Mouse (Mus musculus): ENCODE measurements around the gene Hook2. TPM values are rescaled to one million over a fixed set of nuclear protein-coding genes. Genes with fewer than 3 reads are reported as not detected.

Hook2 gene
- polyA plus RNA-seq, 1 experiment from 2014 or later = 16.8 TPM

- Histone ChIP-seq H3K27me3 (peaks cover 17% of the 10 kb centered on the region; the same call in 1 of the 2 replicates), H3K27ac (no peak overlapping the region), H3K9me3 (replicated peaks) (no peaks in the 10 kb centered on the region), H3K4me3 (no peak overlapping the region), H3K4me1 (peaks cover 16% of the 10 kb centered on the region), H3K4me2 (no peak overlapping the region), H3K36me3 (ENCODE audit: poor library complexity, severe bottlenecking) (no peaks in the 10 kb centered on the region), H3K9ac (no peak overlapping the region)
- WGBS = 82% methylated on average over 5 of the region's 5 CpGs
- ATAC-seq = no peak
These were observed 6.6 kb downstream of the Hook2 start for GRCm38 (mm10) chr8:84996978-84997377.

- H3K36me3 ChIP-seq (ENCODE audit: poor library complexity, severe bottlenecking) = peaks cover 4% of the 10 kb centered on the region; the same call in 1 of the 2 replicates
- under 1% methylated on average over 19 of the region's 19 CpGs for WGBS
- H3K9me3 ChIP-seq (replicated peaks) = no peaks in the 10 kb centered on the region
- peaks cover 16% of the 10 kb centered on the region for H3K4me1 ChIP-seq
- H3K27ac ChIP-seq = 0 out of 2 replicates have a peak overlapping the region, but pooled peaks have one; percentile 25
- peak; percentile 86 for ATAC-seq
- peak overlapping the region; percentile 46 for H3K4me2 ChIP-seq
- H3K9ac ChIP-seq = peak overlapping the region; percentile 48
- H3K4me3 ChIP-seq = 0 out of 2 replicates have a peak overlapping the region, but pooled peaks have one; percentile 9
- peaks cover 17% of the 10 kb centered on the region; the same call in 1 of the 2 replicates for H3K27me3 ChIP-seq
These were observed 7.4 kb downstream of the Hook2 start for GRCm38 (mm10) chr8:84997649-84998295.

- H3K4me3 ChIP-seq = no peak overlapping the region
- no peak overlapping the region for H3K9ac ChIP-seq
- H3K4me2 ChIP-seq = no peak overlapping the region
- H3K4me1 ChIP-seq = no peaks in the 10 kb centered on the region
- WGBS = 20% methylated on average over 25 of the region's 25 CpGs
- ATAC-seq = no peak
- H3K27me3 ChIP-seq = peaks cover 39% of the 10 kb centered on the region
- H3K27ac ChIP-seq = no peak overlapping the region
- H3K9me3 ChIP-seq (replicated peaks) = no peaks in the 10 kb centered on the region; the same call in 1 of the 2 replicates
- peaks cover 3% of the 10 kb centered on the region; the same call in 1 of the 2 replicates for H3K36me3 ChIP-seq (ENCODE audit: poor library complexity, severe bottlenecking)
These were observed 17.3 kb downstream of the Hook2 start for GRCm38 (mm10) chr8:85007686-85008085.

- Histone ChIP-seq H3K4me2 (no peak overlapping the region), H3K9ac (no peak overlapping the region), H3K36me3 (ENCODE audit: poor library complexity, severe bottlenecking) (no peaks in the 10 kb centered on the region), H3K4me1 (no peaks in the 10 kb centered on the region), H3K27ac (no peak overlapping the region), H3K27me3 (peaks cover 61% of the 10 kb centered on the region), H3K9me3 (replicated peaks) (no peaks in the 10 kb centered on the region; the same call in 1 of the 2 replicates), H3K4me3 (no peak overlapping the region)
- no peak for ATAC-seq
- WGBS = 17% methylated on average over 28 of the region's 28 CpGs
These were observed 20.8 kb downstream of the Hook2 start for GRCm38 (mm10) chr8:85011242-85011641.

GRCm38 (mm10) chr8:85013230-85013840 is 22.9 kb downstream of the Hook2 start:
- Histone ChIP-seq H3K27ac (no peak overlapping the region), H3K4me1 (no peaks in the 10 kb centered on the region), H3K36me3 (ENCODE audit: poor library complexity, severe bottlenecking) (peaks cover 11% of the 10 kb centered on the region), H3K9ac (peak overlapping the region; percentile 62), H3K4me3 (peak overlapping the region; percentile 36), H3K27me3 (peaks cover 53% of the 10 kb centered on the region), H3K9me3 (replicated peaks) (no peaks in the 10 kb centered on the region; the same call in 1 of the 2 replicates), H3K4me2 (peak overlapping the region; percentile 72)
- 6% methylated on average over 26 of the region's 26 CpGs for WGBS
- peak; percentile 81 for ATAC-seq

GRCm38 (mm10) chr8:85014431-85014830 is 24.0 kb downstream of the Hook2 start, which contains the start of gene Best2:
TSS of gene Best2 (minus strand) at chr8:85014531.
- H3K9me3 ChIP-seq (replicated peaks) = no peaks in the 10 kb centered on the region; the same call in 1 of the 2 replicates
- H3K27me3 ChIP-seq = peaks cover 43% of the 10 kb centered on the region
- H3K9ac ChIP-seq = peak within 1 kb of the TSS; percentile 62
- H3K36me3 ChIP-seq (ENCODE audit: poor library complexity, severe bottlenecking) = peaks cover 22% of the 10 kb centered on the region
- no peaks in the 10 kb centered on the region for H3K4me1 ChIP-seq
- no peak for ATAC-seq
- H3K27ac ChIP-seq = no peak within 1 kb of the TSS
- 93% methylated on average over 1 of the region's 2 CpGs for WGBS
- H3K4me2 ChIP-seq = peak within 1 kb of the TSS; percentile 72
- H3K4me3 ChIP-seq = peak within 1 kb of the TSS; percentile 36

- no peaks in the 10 kb centered on the region for H3K9me3 ChIP-seq (replicated peaks)
- ATAC-seq = no peak
These were observed 26.3 kb downstream of the Hook2 start for GRCm38 (mm10) chr8:85016724-85017123.

GRCm38 (mm10) chr8:85017209-85017608 is 26.8 kb downstream of the Hook2 start:
- Histone ChIP-seq H3K27ac (no peak overlapping the region), H3K36me3 (ENCODE audit: poor library complexity, severe bottlenecking) (peaks cover 50% of the 10 kb centered on the region), H3K4me3 (no peak overlapping the region), H3K27me3 (peaks cover 25% of the 10 kb centered on the region), H3K4me2 (no peak overlapping the region), H3K4me1 (no peaks in the 10 kb centered on the region), H3K9ac (no peak overlapping the region), H3K9me3 (replicated peaks) (no peaks in the 10 kb centered on the region)
- no peak for ATAC-seq
- 17% methylated on average over 5 of the region's 5 CpGs for WGBS

More at GRCm38 (mm10) chr8:85016724-85017123, 26.3 kb downstream of the Hook2 start:
- no peak overlapping the region for H3K4me2 ChIP-seq
- no peak overlapping the region for H3K9ac ChIP-seq
- no peak overlapping the region for H3K4me3 ChIP-seq
- no peaks in the 10 kb centered on the region for H3K4me1 ChIP-seq
- H3K27ac ChIP-seq = no peak overlapping the region
- peaks cover 27% of the 10 kb centered on the region for H3K27me3 ChIP-seq
- peaks cover 45% of the 10 kb centered on the region for H3K36me3 ChIP-seq (ENCODE audit: poor library complexity, severe bottlenecking)
- 68% methylated on average over 10 of the region's 10 CpGs for WGBS

- Histone ChIP-seq H3K9ac (no peak overlapping the region), H3K4me1 (peaks cover 23% of the 10 kb centered on the region), H3K4me2 (no peak overlapping the region), H3K9me3 (replicated peaks) (no peaks in the 10 kb centered on the region), H3K4me3 (no peak overlapping the region), H3K36me3 (ENCODE audit: poor library complexity, severe bottlenecking) (peaks cover 70% of the 10 kb centered on the region), H3K27me3 (no peaks in the 10 kb centered on the region), H3K27ac (no peak overlapping the region)
- ATAC-seq = no peak
- WGBS = 91% methylated on average over 3 of the region's 3 CpGs
These were observed 31.2 kb downstream of the Hook2 start for GRCm38 (mm10) chr8:85021514-85022055.

- H3K9ac ChIP-seq = no peak overlapping the region; the same call in 1 of the 2 replicates
- H3K4me1 ChIP-seq = peaks cover 36% of the 10 kb centered on the region
- H3K4me2 ChIP-seq = peak overlapping the region; percentile 94
- H3K4me3 ChIP-seq = peak overlapping the region; percentile 93
- H3K27ac ChIP-seq = no peak overlapping the region
- H3K36me3 ChIP-seq (ENCODE audit: poor library complexity, severe bottlenecking) = peaks cover 54% of the 10 kb centered on the region
- 96% methylated on average over 3 of the region's 3 CpGs for WGBS
- H3K9me3 ChIP-seq (replicated peaks) = no peaks in the 10 kb centered on the region
- no peak for ATAC-seq
- H3K27me3 ChIP-seq = no peaks in the 10 kb centered on the region
These were observed 33.4 kb downstream of the Hook2 start for GRCm38 (mm10) chr8:85023846-85024245.

- peak within 1 kb of the TSS; percentile 93 for H3K4me3 ChIP-seq
- no peaks in the 10 kb centered on the region for H3K27me3 ChIP-seq
- peak; percentile 93 for ATAC-seq
- WGBS = 6% methylated on average over 30 of the region's 30 CpGs
- H3K9ac ChIP-seq = peak within 1 kb of the TSS; percentile 77
- peak within 1 kb of the TSS; percentile 94 for H3K4me2 ChIP-seq
- H3K27ac ChIP-seq = peak within 1 kb of the TSS; percentile 92
- peaks cover 40% of the 10 kb centered on the region for H3K4me1 ChIP-seq
- H3K36me3 ChIP-seq (ENCODE audit: poor library complexity, severe bottlenecking) = peaks cover 52% of the 10 kb centered on the region
- no peaks in the 10 kb centered on the region for H3K9me3 ChIP-seq (replicated peaks)
These were observed 34.9 kb downstream of the Hook2 start, which contains the start of gene Asna1 for GRCm38 (mm10) chr8:85025098-85025932. TSS of gene Asna1 (minus strand) at chr8:85025281.
